In the genomic region with DNA sequence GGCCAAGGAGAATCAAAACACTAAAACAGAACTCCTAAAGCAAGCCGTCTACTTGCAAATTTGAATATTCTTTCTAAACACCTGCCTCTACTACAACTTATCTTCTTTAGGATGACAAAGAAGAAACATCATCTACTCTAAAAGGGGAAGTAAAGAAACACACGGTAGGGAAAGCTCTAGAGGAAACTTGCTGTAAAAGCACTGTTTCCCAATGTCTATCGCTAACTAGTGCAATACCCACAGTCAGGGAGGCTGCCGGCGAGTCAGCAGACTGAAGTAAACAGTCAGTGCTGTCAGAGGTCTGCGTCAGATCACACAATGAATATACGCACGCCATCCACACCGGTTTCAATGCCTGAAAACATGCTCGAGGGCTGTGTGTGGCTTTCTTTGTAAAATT, we compare ENCODE assay signal across 13 mouse cellular contexts.
"Had no signal": no experiment of that assay in that cellular context is flagged by ENCODE, and none has a peak within 500 bp of the region (broad histone marks: within the 10 kb centered on the region; RNA-seq: fewer than 3 reads in every experiment).

No protein-coding gene starts in this region.

- H3K36me3 ChIP-seq: liver, embryonic 15.5 days had no signal

- H3K4me1 ChIP-seq: liver, embryonic 15.5 days; midbrain, embryonic 13.5 days had no signal

- H3K4me3 ChIP-seq: limb, embryonic 13.5 days; liver, embryonic 15.5 days; midbrain, embryonic 13.5 days had no signal

- H3K27ac ChIP-seq: limb, embryonic 13.5 days; liver, embryonic 15.5 days; midbrain, embryonic 13.5 days had no signal

- DNase-seq: kidney, adult 2 months; kidney, postnatal 25 days; layer of hippocampus, adult 9-11 months; layer of hippocampus, postnatal 36 days; lung, embryonic 14.5 days; lung, postnatal 10 days; lung, postnatal 4 days; right cerebral cortex, adult 18-20 months; right cerebral cortex, postnatal 25 days; thymus, postnatal 4 days had no signal

- H3K9me3 ChIP-seq: limb, embryonic 13.5 days; liver, embryonic 15.5 days; midbrain, embryonic 13.5 days had no signal

- ATAC-seq: midbrain, embryonic 13.5 days had no signal

- H3K27me3 ChIP-seq: limb, embryonic 13.5 days; liver, embryonic 15.5 days; midbrain, embryonic 13.5 days had no signal

- H3K9ac ChIP-seq: limb, embryonic 13.5 days; liver, embryonic 15.5 days; lung, embryonic 14.5 days; midbrain, embryonic 13.5 days had no signal
